Mouse (Mus musculus): ENCODE results near the gene St8sia1. TPM values are rescaled to one million over a fixed set of nuclear protein-coding genes. Genes with fewer than 3 reads are reported as not detected.
A peak's percentile ranks its signal among the peaks of the same experiment; 100 is the strongest.

The St8sia1 gene
- total RNA-seq, 2 experiments from 2014 or later: 0.47 to 0.52 TPM

DNA sequence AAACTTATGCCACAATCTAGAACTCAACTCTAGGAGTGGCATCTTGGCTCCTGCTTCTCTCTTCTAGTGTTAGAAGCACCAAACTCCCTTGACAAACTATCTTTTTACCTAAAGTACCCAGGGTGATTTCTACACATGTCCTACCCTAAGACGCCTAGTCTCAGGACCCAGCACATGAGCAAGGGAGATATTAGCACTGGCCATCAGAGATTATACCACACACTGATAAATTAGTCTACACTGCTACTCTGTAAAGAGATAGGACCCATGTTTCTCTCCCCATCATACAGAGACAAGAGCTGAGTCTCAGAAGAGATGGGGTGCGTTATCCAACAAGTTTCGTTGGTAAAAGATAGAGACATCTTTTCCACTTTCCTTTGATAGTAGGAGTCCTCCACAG lies 53.0 kb downstream of the St8sia1 start:
- no peak for DNase-seq (ENCODE audit: low spot score in 2 of 2)

DNA sequence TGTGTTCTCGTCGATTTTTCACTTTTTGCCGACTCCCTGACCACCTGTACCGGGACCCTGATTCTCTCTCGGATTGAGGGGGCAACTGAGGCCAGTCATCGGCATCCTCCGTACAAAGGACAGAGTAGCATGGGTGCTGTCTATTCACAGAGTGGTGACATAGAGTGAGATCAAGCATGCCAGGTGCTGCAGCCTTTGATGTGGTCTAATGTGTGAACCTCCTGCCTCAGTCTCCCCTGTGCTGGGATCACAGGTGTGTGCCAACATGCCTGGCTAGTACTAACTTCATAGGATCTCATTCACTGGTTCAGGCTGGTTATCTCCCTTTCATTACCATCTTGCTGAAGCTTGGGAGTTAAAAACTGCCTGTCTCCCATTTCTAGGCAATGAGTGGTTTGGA lies 53.5 kb downstream of the St8sia1 start:
- no peak for DNase-seq (ENCODE audit: low spot score in 2 of 2)

DNA sequence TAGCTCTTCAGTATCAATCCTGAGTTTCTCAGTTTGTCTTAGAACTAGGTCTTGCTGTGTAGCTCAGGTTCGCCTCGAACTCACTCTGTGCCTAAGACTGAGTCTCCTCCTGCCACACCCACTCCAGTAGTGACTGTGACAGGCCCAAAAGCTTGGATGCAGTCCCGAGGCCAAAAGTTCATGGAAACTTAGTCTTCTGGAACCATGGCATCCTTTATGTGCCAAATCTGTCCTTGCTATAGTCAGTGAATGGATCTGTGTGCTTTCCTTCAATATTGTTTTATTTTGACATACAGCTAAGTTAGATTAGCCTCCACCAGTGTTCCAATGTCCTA lies 54.5 kb downstream of the St8sia1 start:
- no peak for DNase-seq (ENCODE audit: low spot score in 2 of 2)

DNA sequence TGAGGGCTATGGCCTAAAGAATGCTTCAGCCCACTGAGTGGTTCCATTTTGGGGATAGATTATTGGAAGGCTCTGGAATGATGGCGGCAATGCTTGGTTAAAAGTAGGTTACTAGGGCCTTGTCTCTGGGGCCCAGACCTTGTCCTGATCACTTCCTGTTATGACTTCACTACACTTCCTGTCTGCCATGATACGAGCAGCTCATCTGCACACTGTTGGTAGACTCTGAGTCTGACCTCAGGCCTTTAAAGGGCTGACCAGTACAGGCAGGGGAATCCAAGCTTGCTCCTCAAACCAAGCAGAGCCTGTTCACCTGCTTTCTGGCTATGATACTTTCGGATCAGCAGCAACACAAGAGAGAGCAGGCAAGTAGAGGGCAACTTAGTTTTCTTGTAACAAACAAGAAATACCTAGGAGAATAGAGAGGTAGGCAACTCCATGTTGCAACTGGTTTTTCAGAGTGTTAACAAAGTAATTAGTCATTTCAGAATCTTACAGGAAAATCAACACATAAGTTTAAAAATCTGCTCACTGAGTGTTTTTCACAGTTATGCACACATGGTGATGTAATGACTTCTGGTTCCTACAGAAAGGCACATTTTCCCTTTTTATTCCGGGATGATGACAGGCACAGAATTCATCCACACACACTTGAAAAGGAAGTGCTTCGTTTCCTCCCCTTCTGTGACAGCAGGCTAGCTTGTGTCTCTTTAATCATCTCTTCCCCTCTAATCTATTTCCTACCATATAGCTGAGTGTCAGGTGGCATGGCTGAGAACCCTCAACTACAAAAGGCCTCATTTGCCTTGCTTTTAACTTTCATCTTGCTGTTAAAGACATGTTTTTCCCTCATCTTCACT lies 55.1 kb downstream of the St8sia1 start:
- no peak for DNase-seq (ENCODE audit: low spot score in 2 of 2)

DNA sequence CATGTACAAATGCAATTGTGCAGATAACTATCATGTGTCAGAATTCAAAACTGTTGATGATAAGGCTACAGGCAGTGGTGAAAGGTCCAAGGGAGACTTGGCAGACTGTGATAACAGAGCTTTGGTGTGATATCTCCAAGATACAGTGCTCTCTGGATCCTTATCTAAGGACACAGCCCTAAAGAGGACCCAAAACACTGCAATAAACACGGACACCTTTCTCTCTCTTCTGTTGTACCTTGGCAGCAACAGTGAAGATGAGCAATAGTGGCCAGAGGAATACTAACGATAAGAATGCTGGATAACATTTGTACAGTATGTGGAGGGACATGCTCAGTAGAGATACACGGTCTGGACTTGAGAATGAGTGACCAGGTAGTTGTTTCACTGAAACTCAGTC lies 55.8 kb downstream of the St8sia1 start:
- no peak for DNase-seq (ENCODE audit: low spot score in 2 of 2)

DNA sequence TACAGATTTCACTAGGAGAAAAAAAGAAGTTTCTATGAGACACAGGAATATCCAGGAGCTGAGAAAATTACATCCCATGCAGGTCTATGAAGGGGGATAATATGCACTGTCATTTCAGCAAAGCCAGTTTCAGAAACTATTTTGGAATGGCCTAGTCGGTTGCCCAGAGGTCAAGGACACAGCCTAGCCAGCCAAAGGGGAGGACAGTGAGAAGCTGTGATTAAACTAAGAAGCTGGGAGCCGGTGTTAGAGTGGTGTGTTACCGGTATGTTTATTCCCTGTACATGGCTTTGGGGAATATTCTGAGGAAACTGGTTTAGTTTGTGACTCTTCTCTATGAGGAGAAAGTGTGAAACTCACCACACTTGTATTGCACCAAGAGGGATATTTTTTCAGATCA lies 68.9 kb downstream of the St8sia1 start:
- no peak for DNase-seq (ENCODE audit: low spot score in 2 of 2)

DNA sequence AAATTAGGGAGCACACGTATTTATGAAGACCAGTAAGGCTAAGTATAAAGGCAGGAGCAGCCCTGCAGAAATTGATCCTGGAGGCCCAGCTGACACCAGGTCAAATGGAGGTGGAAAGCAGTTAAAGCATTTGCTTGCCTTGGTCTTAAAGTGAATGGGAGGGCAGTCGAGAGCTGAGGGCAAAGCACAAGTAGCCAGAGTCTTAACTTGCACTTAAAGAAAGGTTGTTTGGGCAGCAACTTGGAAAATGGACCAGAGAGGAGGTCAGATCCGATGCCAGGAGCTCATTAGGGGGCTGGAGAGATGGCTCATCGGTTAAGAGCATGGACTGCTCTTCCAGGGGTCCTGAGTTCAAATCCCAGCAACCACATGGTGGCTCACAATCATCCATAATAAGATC lies 70.5 kb downstream of the St8sia1 start:
- no peak for DNase-seq (ENCODE audit: low spot score in 2 of 2)

DNA sequence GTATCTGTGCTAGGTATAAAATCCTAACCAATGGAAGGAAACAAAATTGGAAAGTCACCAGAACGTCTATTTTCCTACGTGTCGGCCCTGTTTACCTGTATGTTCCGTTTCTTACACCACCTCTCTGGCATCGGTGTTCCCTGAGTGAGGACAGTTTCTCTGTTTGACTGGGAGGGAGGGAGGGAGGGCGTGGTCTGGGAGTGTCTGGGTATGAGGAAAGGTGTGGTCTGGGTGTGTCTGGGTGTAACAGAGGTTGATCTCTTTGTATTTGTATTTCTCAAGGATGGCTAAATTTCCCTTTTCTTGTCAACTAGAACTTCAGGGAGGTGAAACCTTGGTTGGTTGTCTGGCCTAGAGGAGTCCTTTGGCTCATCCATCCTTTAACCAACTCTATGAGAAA lies 73.9 kb downstream of the St8sia1 start:
- no peak for DNase-seq (ENCODE audit: low spot score in 2 of 2)

DNA sequence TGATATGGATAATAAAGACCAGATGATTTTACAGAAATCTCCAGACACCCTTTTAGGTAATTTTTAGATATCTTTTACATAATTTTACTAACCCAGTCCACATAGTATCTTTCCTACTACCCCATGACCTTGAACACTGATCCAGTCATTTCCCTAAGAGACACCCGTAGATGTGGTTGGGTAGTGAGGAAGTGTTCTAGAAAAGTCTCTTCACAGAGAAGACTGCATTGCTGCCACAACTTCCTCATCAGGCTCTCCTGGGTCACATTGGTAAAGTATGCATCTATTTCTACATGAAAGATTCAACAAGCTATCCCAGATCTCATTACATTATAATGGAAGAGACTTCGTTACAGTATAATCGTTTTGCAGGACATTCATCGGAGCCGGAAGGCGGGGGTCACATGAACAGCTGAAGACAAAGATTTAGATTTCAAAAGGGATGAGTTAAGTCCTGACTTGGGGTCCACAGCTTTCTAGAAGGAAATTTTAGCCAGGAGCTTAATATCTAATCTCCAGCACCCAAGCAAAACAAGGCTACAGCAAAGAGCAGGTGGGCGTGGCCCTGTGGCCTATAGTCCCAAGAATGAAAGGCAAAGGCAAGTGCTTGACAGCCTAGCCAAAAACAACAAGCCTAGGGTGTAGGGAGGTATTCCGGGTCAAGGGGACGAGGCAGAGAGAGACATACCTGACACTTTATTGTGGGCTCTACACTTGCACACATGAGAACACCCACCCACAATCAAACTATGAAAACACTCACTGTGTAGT lies 75.1 kb downstream of the St8sia1 start:
- DNase-seq (ENCODE audit: low spot score in 2 of 2): no peak

DNA sequence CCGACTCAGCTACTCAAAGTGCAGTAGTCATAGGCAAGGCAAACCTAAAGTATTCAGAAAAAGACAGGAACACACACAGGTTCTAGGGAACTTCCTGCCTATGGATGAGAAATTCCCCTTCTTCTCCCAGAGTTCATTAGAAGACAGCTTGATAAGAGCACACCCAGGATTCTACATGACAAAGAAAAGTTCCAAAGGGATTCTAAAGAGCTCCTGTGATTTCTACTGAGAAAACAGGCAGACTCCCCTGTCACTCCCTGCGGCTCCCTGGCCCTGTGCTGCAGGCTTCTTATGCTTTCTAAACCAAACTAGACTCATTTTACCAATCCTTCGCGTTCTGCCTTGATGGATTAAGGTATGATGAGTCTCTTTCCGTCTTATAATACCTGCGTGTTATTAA lies 75.9 kb downstream of the St8sia1 start:
- DNase-seq (ENCODE audit: low spot score in 2 of 2): no peak

DNA sequence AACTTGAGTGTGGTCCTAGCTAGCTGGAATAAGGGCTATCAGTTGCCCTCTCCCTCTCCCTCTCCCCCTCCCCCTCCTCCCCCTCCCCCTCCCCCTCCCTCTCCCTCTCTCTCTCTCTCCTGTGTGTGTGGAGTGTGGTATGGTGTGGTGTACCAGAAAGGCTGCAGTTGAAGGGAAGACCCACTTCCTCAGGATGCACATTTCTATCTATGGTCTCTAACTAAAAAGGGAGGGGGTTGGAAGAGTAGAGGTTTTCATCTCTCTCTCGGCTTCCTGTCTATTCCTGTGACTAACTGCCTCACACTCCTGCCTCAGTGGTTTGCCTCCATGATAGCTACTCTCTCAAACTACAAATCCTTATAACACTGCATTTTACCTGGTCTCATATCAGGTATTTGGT lies 76.9 kb downstream of the St8sia1 start:
- DNase-seq (ENCODE audit: low spot score in 2 of 2): no peak

DNA sequence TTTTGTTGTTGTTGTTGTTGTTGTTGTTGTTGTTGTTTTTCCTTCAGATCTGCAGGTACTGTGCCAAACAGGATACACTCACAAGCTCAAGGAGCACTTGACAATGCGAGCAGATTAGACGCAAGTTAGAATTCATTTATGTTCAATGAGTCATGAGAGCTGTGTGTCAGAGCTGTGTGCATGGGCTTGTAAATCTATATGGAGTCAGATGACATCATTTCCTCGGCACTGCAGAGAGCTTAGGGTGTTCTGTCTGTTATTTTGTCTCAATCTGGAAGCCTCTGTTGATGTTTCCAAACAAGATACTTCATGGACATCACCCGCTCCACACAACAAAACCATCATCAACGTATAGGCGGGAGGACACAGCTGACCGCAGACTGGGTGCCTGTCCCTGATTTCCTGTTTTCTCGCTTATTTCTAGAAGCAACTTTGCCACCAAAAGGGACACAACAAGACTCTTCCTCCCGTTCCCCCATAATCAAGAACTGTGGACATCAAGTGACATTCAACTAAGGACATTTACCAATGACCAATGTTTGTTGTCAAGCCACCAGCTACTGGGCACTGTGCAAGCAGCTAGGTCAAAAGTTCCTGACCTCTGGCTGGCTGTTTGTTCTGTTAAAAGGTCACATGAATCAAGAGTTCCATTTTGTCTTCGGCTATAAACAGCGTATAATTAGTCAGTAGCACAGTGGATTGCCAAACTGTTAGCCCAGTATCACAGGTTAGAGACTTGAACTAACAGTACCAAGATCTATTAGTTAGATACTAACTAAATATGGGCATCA lies 78.7 kb downstream of the St8sia1 start:
- no peak for DNase-seq (ENCODE audit: low spot score in 2 of 2)

DNA sequence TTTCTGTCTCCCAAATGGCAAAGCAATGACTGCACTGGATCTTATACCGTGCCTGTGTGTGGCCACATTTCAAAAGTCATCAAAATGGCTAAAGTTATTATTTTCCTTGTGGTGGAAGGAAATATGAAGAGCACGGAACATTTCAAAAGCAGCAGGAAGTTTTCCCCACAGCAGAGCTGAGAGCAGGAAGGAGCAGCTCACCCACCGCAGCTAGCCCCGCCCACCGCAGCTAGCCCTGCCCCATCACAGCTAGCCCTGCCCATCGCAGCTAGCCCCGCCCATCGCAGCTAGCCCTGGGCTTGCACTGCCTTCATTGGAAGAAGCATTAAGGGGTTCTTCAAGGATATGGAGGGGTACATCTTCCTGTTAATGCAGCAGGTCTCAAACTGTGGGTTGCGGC lies 80.1 kb downstream of the St8sia1 start:
- DNase-seq (ENCODE audit: low spot score in 2 of 2): peak in 1 of 2 experiments; percentile 20

DNA sequence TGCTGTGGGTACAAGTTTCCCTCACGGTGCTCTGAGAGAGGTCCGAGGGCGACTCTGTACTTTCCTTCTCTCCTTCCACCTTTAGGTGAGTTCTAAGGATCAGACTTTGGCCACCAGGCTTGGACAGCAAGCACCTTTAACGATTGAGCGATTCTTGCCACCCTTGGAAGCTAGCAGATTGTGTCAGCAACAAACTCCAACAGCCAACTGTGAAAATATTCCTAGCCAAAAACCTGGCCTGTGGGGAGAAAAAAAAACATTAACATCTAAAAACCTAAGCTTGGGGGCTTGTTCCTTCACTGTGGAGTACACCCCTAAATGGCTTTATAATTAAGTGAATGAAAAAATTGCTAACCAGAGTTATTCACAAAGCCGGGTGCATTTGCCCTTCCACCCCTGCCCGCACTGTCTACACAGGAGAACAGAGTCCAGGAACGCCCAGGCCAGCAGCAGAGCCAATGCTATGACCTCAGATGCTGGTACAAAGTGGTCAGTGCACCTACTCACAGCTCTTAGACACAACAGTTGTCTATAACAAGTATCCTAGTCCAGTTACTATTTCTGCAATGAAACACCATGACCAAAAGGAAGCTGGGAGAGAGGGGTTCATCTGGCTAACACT lies 83.3 kb downstream of the St8sia1 start:
- no peak for DNase-seq (ENCODE audit: low spot score in 2 of 2)

DNA sequence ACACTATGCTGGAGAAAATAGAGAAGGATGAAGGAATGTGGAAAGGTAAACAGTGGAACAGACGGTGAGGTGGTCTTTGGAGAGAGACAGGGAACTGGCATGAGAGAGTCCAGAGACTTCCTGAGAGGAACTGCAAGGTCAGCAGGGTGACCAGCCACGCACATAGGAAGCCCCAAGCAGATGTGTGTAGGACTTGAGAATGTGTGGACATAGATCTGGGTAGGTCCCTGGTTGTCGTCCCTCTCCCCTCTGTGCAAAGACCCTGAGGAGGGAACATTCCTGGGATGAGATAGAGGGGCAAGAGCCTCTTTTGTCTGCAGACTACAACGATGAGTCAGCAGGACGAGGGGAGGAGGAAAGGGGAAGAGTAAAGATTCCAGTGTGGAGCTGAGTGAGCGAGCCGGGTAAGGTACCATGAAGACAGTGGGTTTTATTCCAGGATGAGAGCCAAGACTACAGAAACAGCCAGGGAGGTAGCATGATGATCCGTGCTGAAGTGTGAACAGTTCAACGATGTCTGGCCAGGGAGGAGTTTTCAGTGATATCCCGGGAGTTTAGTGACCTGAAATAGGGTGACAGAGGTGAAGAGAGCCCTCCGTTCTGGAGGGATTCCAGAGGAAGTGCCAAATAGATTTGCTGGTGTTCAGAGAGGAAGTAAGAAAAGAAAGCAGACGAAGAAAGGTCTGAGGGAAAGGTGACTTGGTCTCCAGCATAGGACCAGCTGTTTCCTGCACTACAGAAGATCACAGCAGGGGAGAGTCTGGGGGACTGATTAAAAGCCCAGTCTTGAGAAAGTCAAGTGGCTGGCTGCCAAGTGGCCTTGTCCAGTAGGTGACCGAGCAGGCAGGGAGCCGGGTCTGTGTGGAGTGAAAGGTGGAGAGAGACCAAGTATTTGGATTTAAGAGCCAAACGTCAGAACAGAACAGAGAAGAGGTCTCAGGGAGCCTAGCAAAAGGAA lies 85.2 kb downstream of the St8sia1 start:
- DNase-seq (ENCODE audit: low spot score in 2 of 2): peak in 1 of 2 experiments; percentile 26

DNA sequence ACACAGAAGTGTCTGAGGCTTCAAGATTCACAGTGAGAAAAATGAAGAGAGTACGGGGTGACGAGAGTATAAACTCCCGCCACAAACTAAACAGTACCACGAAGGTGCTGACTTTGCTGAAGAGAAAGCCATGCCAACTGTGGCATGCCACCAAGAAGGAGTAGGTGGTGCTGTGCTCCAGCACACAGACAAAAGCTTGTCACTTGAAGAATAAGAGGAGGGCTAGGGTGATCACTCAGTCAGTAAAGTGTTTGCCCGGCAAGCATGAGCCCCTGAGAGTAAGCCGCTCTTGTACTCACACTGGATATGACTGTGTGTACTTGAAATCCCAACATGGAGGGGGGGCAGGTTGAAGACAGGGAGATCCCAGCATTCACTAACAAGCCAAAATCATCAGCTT lies 87.0 kb downstream of the St8sia1 start:
- no peak for DNase-seq (ENCODE audit: low spot score in 2 of 2)

DNA sequence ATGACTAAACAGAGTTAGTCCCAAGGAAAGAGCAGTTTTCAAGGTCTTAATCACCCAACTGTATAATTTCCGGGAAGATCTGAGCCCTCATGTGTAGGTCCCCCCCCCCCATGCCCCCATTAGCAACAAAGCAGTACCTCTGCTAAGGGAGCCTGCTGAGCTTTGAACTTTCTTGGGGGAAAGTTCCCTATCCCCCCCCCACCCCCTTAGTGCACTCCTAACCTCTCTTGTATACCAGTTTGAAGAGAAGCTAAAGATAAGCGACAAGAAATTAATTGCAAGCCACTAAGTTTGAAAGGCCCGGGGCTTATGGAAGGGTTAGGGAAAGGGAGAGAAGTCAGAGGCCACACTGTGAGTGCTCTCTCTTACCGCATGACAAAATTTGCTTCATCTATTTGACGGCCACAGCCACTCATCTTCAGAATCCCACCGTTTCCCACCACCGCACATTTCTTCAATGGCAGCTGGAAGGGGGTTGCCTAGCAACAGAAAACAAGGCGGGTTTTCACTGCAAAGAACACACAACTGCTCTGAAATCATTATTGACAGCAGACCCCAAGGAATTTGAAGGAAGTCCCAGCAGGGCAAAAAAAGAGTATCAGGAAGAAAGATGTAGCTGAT lies 87.9 kb downstream of the St8sia1 start:
- no peak for DNase-seq (ENCODE audit: low spot score in 2 of 2)

DNA sequence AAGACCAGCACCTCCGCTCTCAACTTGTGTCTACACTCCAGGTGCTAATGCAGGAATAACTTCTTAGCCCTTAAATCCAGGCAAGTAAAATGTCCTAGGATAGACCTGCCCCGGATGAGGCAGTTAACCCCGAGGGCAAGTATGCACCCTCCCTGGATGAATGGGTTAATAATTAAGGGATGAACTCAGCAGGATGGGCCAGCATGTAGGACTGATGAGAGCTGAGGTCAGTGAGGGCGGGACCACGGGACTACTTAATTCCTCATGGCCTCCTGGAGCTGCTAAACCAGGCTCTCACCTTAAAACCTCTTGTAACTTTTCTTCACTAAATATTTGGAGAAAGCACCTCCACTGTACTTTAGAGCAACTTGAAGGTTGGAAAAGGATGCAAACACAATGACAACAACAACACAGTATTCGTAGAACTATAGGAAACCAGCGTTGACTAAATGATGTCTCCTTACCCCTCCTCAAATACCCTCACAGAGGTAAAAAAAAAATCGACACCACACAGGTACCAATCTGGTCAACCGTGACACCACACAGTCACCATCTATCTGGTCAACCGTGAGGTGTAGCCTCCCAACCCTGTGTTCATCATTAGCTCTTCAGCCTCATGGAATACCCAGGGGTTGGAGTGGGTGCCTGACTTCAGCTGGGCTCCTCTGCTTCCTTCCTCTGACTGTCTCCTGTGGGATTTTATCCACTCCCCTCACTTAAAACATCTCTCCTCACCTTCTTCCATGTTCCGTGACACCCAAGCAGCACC lies 90.3 kb downstream of the St8sia1 start:
- DNase-seq (ENCODE audit: low spot score in 2 of 2): no peak
